Mouse (Mus musculus): ENCODE measurements around the gene Gm49450. TPM values are rescaled to one million over a fixed set of nuclear protein-coding genes. Genes with fewer than 3 reads are reported as not detected.

Gene Gm49450
- polyA plus RNA-seq, 1 experiment: 0.35 TPM

DNA sequence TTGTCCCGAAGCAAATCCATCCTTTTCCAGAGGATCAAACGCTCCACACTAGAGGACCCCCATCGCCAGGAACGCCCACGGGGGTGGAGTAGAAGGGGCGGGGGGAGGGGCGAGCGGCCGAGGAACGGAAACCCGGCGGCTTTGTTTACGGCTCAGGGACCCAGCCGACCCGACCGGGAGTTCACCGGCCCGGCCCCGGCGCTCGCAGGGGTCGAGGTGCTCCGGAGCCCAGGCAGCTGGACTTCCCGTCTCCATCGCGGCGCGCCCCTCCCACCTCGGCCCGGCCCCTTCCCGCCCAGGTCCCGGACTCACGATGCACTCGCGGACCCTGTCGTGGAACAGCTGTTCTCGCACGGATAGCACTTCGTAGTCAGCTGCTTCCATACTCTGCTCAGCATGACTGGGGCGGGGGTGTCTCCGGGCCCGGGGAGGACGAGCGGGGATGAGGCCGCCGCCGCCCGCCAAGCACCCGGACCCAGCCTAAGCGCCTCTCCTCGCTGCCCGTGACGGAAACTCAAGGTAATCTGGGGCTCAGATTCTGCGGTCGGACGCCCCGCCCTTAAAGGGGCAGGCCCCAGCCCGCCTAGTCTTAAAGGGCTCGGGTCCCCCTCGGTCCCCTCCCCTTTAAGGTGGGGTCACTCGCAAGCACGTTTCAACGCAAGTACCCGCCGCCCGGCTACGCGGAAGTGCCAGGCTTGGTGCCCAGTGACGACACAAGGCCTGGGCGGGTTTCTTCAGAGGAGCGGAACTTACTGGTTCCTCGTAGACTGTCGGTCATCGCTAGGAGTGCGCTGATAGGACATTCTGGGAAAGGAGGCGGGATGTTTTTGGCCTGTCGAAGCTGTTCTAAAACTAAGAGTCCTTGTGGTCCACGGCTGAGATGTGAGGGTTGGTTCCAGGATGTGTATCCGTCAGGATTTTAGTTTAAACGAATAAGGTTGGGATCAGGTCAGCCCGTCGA lies 35.5 kb downstream of the Gm49450 start, which contains the start of gene Lmbr1l:
TSS of gene Lmbr1l (minus strand) at position 694 of the 961 bp plus-strand sequence.
- TF ChIP-seq POLR2A (IDR thresholded peaks at IDR 0.05; ENCODE audit: extremely low read depth, insufficient read depth, low read length): peak; percentile 91
- no peak for TF ChIP-seq CTCF (IDR thresholded peaks at IDR 0.05; ENCODE audit: extremely low read depth, insufficient read depth, low read length)
- Histone ChIP-seq H3K4me1 (ENCODE audit: control insufficient read depth, insufficient read depth, low read length) (no peaks in the 10 kb centered on the region), H3K27ac (ENCODE audit: insufficient read depth, low read length) (0 out of 2 replicates have a peak within 1 kb of the TSS, but pooled peaks have one; percentile 22), H3K4me3 (ENCODE audit: insufficient read depth, low read length) (peak within 1 kb of the TSS; percentile 74)

DNA sequence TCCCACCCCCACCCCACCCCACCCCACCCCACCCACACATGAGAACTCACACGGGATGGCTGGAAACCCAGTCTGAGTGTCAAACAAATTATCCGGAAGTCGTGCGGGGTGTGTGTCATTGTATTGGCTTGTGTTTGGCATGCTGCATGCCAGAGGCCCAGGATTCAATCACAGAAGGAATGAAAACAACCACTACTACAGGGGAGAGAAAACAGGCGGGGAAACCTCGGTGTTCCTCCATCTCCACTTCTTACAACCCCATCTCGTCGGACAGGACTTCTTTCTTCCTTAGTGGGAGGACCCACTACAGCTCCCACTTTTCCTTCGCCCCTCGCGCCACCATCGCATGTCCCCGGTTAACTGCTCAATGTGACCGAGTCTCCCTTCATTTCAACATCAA lies 36.3 kb downstream of the Gm49450 start:
- H3K4me3 ChIP-seq (ENCODE audit: insufficient read depth, low read length): peak overlapping the region; percentile 74
- no peak overlapping the region for H3K27ac ChIP-seq (ENCODE audit: insufficient read depth, low read length)
- TF ChIP-seq CTCF (IDR thresholded peaks at IDR 0.05; ENCODE audit: extremely low read depth, insufficient read depth, low read length): no peak
- no peak for TF ChIP-seq POLR2A (IDR thresholded peaks at IDR 0.05; ENCODE audit: extremely low read depth, insufficient read depth, low read length)
- no peaks in the 10 kb centered on the region for H3K4me1 ChIP-seq (ENCODE audit: control insufficient read depth, insufficient read depth, low read length)

DNA sequence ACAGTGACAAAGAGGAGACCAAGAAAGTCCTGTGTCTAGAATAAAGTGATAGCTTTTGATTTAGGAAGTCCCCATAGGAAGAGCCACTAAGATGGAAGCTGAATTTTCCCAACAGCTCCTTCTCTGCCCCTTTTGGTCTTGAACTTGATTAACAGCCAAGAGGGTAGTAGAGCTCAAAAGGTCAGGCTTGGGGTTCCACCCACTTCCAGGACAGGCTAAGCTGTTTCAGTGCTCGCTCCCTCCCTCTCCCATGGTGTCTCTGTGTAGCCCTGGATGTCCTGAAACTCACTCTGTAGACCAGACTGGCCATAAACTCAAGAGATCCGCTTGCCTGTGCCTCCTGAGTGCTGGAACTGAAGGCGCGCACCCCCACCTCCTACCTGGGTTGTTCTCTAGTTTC lies 37.3 kb downstream of the Gm49450 start:
- TF ChIP-seq POLR2A (IDR thresholded peaks at IDR 0.05; ENCODE audit: extremely low read depth, insufficient read depth, low read length) (no peak), CTCF (IDR thresholded peaks at IDR 0.05; ENCODE audit: extremely low read depth, insufficient read depth, low read length) (no peak)
- H3K27ac ChIP-seq (ENCODE audit: insufficient read depth, low read length): no peak overlapping the region
- no peak overlapping the region for H3K4me3 ChIP-seq (ENCODE audit: insufficient read depth, low read length)
- H3K4me1 ChIP-seq (ENCODE audit: control insufficient read depth, insufficient read depth, low read length): no peaks in the 10 kb centered on the region

- TF ChIP-seq CTCF (IDR thresholded peaks at IDR 0.05; ENCODE audit: extremely low read depth, insufficient read depth, low read length) (no peak), POLR2A (IDR thresholded peaks at IDR 0.05; ENCODE audit: extremely low read depth, insufficient read depth, low read length) (no peak)
- no peak overlapping the region for H3K27ac ChIP-seq (ENCODE audit: insufficient read depth, low read length)
- no peak overlapping the region for H3K4me3 ChIP-seq (ENCODE audit: insufficient read depth, low read length)
- H3K4me1 ChIP-seq (ENCODE audit: control insufficient read depth, insufficient read depth, low read length): no peaks in the 10 kb centered on the region
Observed at GRCm38 (mm10) chr15:98914903-98915302, 38.4 kb downstream of the Gm49450 start.

- H3K27ac ChIP-seq (ENCODE audit: insufficient read depth, low read length): no peak overlapping the region
- no peaks in the 10 kb centered on the region for H3K4me1 ChIP-seq (ENCODE audit: control insufficient read depth, insufficient read depth, low read length)
- H3K4me3 ChIP-seq (ENCODE audit: insufficient read depth, low read length): no peak overlapping the region
- TF ChIP-seq CTCF (IDR thresholded peaks at IDR 0.05; ENCODE audit: extremely low read depth, insufficient read depth, low read length) (peak; percentile 63), POLR2A (IDR thresholded peaks at IDR 0.05; ENCODE audit: extremely low read depth, insufficient read depth, low read length) (no peak)
Observed at GRCm38 (mm10) chr15:98904692-98905091, 48.7 kb downstream of the Gm49450 start.

GRCm38 (mm10) chr15:98902600-98902999 lies 50.8 kb downstream of the Gm49450 start:
- Histone ChIP-seq H3K27ac (ENCODE audit: insufficient read depth, low read length) (no peak overlapping the region), H3K4me3 (ENCODE audit: insufficient read depth, low read length) (no peak overlapping the region), H3K4me1 (ENCODE audit: control insufficient read depth, insufficient read depth, low read length) (no peaks in the 10 kb centered on the region)
- TF ChIP-seq POLR2A (IDR thresholded peaks at IDR 0.05; ENCODE audit: extremely low read depth, insufficient read depth, low read length) (no peak), CTCF (IDR thresholded peaks at IDR 0.05; ENCODE audit: extremely low read depth, insufficient read depth, low read length) (no peak)

DNA sequence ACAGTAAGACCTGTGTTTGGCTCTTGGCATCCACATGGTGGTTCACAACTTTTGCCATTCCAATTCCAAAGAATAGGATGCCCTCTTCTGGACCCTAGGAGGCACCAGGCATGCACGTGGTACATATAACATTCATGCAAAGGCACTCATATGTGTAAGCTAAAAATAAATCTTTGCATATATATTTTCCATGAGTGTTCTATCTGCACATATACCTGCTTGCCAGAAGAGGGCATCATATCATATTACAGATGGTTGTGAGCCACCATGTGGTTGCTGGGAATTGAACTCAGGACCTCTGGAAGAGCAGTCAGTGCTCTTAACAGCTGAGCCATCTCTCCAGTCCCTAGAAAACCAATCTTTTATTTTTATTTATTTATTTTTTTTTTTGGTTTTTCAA lies 51.8 kb downstream of the Gm49450 start:
- TF ChIP-seq CTCF (IDR thresholded peaks at IDR 0.05; ENCODE audit: extremely low read depth, insufficient read depth, low read length): no peak
- H3K4me1 ChIP-seq (ENCODE audit: control insufficient read depth, insufficient read depth, low read length): no peaks in the 10 kb centered on the region

DNA sequence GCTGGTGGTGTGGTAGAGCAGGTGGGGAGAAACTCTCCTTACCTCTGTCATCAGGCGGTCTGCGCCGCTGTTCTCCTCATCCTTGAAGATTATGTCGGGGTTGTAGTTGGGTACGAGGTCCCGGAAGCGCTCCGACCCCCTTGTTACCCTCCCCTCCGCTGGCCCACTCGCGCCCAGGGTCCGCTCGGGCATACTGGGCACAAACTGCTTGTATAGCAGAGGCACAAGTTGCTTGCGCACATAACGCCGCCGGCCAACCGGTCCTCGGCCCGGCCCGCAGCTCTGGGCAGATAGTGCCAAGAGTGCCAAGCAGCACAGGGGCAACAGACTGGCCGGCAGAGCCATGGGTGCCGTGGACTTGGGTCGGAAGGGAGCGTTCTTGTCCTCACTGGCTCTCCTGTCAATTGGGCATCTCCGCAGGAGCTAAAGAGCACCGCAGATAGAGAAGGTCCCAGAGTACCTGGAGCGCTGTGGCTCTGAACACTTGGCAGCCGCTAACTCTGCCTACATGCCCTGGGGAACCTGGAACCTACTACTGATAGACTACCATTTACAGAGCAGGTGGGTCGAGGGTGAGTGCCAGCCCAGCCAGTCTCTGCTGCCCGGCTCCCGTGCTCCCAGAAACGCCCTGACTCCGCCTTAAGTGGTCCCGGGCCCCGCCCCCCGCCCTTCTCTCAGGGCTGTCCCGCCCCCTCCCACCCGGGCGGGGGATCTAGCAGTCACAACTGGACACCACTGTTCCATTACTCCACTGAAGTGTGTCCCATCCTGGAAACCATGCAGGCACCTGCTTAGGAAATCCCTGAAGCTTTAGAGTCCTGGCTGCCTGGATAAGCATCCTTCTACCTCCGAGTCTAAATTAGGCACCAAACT lies 55.2 kb downstream of the Gm49450 start, which contains the start of gene Dhh:
TSS of gene Dhh (minus strand) at position 613 of the 873 bp plus-strand sequence.
- Histone ChIP-seq H3K4me1 (ENCODE audit: control insufficient read depth, insufficient read depth, low read length) (peaks cover 3% of the 10 kb centered on the region), H3K27ac (ENCODE audit: insufficient read depth, low read length) (no peak within 1 kb of the TSS), H3K4me3 (ENCODE audit: insufficient read depth, low read length) (no peak within 1 kb of the TSS)
- no peak for TF ChIP-seq CTCF (IDR thresholded peaks at IDR 0.05; ENCODE audit: extremely low read depth, insufficient read depth, low read length)
- TF ChIP-seq POLR2A (IDR thresholded peaks at IDR 0.05; ENCODE audit: extremely low read depth, insufficient read depth, low read length): no peak

More for the DNA sequence above, 51.8 kb downstream of the Gm49450 start:
- no peak overlapping the region for H3K27ac ChIP-seq (ENCODE audit: insufficient read depth, low read length)
- H3K4me3 ChIP-seq (ENCODE audit: insufficient read depth, low read length): no peak overlapping the region

- Histone ChIP-seq H3K4me3 (ENCODE audit: insufficient read depth, low read length) (no peak overlapping the region), H3K27ac (ENCODE audit: insufficient read depth, low read length) (no peak overlapping the region)
- TF ChIP-seq CTCF (IDR thresholded peaks at IDR 0.05; ENCODE audit: extremely low read depth, insufficient read depth, low read length) (no peak), POLR2A (IDR thresholded peaks at IDR 0.05; ENCODE audit: extremely low read depth, insufficient read depth, low read length) (no peak)
Observed at GRCm38 (mm10) chr15:98897495-98897894, 55.9 kb downstream of the Gm49450 start.

More at GRCm38 (mm10) chr15:98897495-98897894, 55.9 kb downstream of the Gm49450 start:
- H3K4me1 ChIP-seq (ENCODE audit: control insufficient read depth, insufficient read depth, low read length): peaks cover 3% of the 10 kb centered on the region
